Mouse (Mus musculus): Measurements from ENCODE around the gene Marveld3.

DNA sequence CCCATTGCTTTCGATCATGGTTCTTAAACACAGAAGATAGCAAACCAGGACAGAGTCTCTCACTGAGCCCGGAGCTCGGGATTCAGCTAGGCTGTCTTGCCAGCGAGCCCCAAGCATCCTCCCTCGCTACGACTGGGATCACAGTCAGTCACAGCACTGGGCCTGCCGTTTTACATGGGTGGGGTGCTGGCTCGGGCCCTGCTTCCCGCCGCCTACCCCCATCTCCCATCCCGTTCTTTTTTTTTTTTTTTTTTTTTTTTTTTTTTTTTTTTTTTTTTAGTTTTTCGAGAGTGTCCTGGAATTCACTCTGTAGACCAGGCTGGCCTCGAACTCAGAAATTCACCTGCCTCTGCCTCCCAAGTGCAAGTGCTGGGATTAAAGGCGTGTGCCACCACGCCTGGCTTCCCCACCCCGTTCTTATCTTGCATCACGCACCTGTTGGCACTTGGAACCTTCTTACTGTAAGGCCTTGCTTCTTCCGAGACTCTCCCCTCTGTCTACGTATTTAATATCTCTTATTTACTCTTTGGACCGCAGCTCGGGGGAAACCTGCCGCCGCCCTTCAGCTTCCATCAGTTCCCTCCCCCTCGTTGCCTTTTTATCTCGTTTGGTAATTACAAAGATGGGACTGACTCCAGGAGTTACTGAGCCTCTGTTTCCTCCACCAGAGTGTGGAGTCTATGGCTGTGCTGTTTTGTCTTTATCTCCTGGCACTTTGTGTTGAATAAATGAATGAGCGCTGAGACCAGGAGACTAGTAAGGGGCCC, 46.4 kb upstream of the Marveld3 start:
- no peak for TF ChIP-seq EP300 (IDR thresholded peaks at IDR 0.05; ENCODE audit: low read depth)
- TF ChIP-seq CTCF (IDR thresholded peaks at IDR 0.05; ENCODE audit: low read depth), result no peak
